Mouse (Mus musculus) midbrain, embryonic 14.5 days (tissue): ENCODE measurements around the gene Chrm5. TPM values are rescaled to one million over a fixed set of nuclear protein-coding genes. Genes with fewer than 3 reads are reported as not detected.

Experiments
- ATAC-seq: fragments of 200-750 bp; cut with Nextera tagmentation; 2 replicates; pipeline ENCODE4 v1.8.0; 2017; ENCODE audit warnings: moderate number of reproducible peaks, moderate library complexity; ENCODE audit not compliant: low FRiP score, low TSS enrichment
- DNase-seq: peaks from one replicate; pipeline ENCODE4 v3.0.0-alpha.2; 2015
- H3K27ac ChIP-seq: fragments of 300-500 bp; sonication (generic); replicated peaks from 2 replicates; pipeline ENCODE4 v1.5.1; 2014; ENCODE audit warnings: mild to moderate bottlenecking, low read depth, low read length, moderate library complexity
- H3K27me3 ChIP-seq: fragments of 300-500 bp; sonication (generic); 2 replicates; pipeline ENCODE4 v1.6.1; 2014; ENCODE audit warnings: low read length, control low read depth, mixed read lengths; ENCODE audit not compliant: control insufficient read depth, insufficient read depth
- H3K36me3 ChIP-seq: fragments of 300-500 bp; sonication (generic); 2 replicates; pipeline ENCODE4 v1.6.1; 2014; ENCODE audit warnings: low read length, control low read depth; ENCODE audit not compliant: control insufficient read depth, insufficient read depth
- H3K4me1 ChIP-seq: fragments of 300-500 bp; sonication (generic); 2 replicates; pipeline ENCODE4 v1.6.1; 2014; ENCODE audit warnings: mild to moderate bottlenecking, antibody characterized with exemption, low read length, control low read depth; ENCODE audit not compliant: control insufficient read depth, insufficient read depth
- H3K4me2 ChIP-seq: fragments of 300-500 bp; sonication (generic); 2 replicates; pipeline ENCODE4 v1.6.1; 2014; ENCODE audit warnings: mild to moderate bottlenecking, low read length, moderate library complexity
- H3K4me3 ChIP-seq: fragments of 300-500 bp; sonication (generic); replicated peaks from 2 replicates; pipeline ENCODE4 v1.5.1; 2014; ENCODE audit warnings: low read depth, low read length
- H3K9ac ChIP-seq: fragments of 300-500 bp; sonication (generic); replicated peaks from 2 replicates; pipeline ENCODE4 v1.6.1; 2014; ENCODE audit warnings: mild to moderate bottlenecking, low read length, moderate library complexity
- H3K9me3 ChIP-seq: fragments of 300-500 bp; sonication (generic); 2 replicates; pipeline ENCODE4 v1.6.1; 2016; ENCODE audit warnings: low read length, control low read depth, mixed read lengths; ENCODE audit not compliant: control insufficient read depth
- WGBS: fragments of 180-500 bp; shearing (Covaris S2); extraction: QIAGEN DNeasy Blood & Tissue Kit; methylation state at CpG from one replicate; pipeline ENCODE4 v1.1.7; 2014; 5-methylcytosine and 5-hydroxymethylcytosine counted together
- polyA plus RNA-seq: library from polyadenylated mRNA; unstranded; fragments of >200 nt; fragmentation: Nextera tagmentation; extraction: Ambion mirVana; gene quantifications from 2 replicates; pipeline ENCODE4 v1.2.1, GENCODE M21; 2014

The Chrm5 gene
- polyA plus RNA-seq, 1 experiment from 2014 or later: 0.30 TPM

GRCm38 (mm10) chr2:112490483-112491196 lies 10.1 kb upstream of the Chrm5 start:
- H3K4me1 ChIP-seq: 0 out of 2 replicates have a peak, but pooled peaks cover 3% of the 10 kb centered on the region
- H3K4me3 ChIP-seq: no peak overlapping the region
- H3K4me2 ChIP-seq: no peak overlapping the region
- H3K27me3 ChIP-seq: no peaks in the 10 kb centered on the region
- no peak for DNase-seq
- ATAC-seq: no peak
- no peak overlapping the region for H3K27ac ChIP-seq
- H3K36me3 ChIP-seq: no peaks in the 10 kb centered on the region
- H3K9me3 ChIP-seq: no peaks in the 10 kb centered on the region
- H3K9ac ChIP-seq: no peak overlapping the region
- 83% methylated on average over 11 of the region's 11 CpGs for WGBS

GRCm38 (mm10) chr2:112484886-112485285 lies 4.3 kb upstream of the Chrm5 start:
- no peak overlapping the region for H3K27ac ChIP-seq
- no peak overlapping the region for H3K4me2 ChIP-seq
- no peak for ATAC-seq
- no peaks in the 10 kb centered on the region for H3K36me3 ChIP-seq
- no peak overlapping the region for H3K4me3 ChIP-seq
- H3K9me3 ChIP-seq: no peaks in the 10 kb centered on the region
- H3K4me1 ChIP-seq: no peaks in the 10 kb centered on the region
- DNase-seq: no peak
- WGBS: 84% methylated on average over 2 of the region's 2 CpGs
- H3K27me3 ChIP-seq: no peaks in the 10 kb centered on the region
- H3K9ac ChIP-seq: no peak overlapping the region

DNA sequence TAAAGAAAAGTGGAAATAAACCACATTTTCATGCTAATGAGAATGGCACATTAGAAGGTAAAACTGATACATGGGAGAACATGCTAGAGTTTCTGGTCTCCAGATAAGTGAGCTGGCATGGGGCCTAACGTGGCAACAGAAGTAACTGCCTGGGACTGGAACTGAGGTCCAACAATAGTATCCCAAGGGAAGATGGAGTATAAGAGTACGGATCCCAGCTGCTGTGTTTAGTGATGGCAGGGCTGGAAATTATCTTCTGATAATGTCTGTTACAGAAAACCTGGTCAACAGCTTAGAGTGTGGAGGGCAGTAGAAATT lies 2.7 kb upstream of the Chrm5 start:
- Histone ChIP-seq H3K27me3 (no peaks in the 10 kb centered on the region), H3K9ac (no peak overlapping the region), H3K4me3 (no peak overlapping the region), H3K36me3 (no peaks in the 10 kb centered on the region), H3K27ac (no peak overlapping the region), H3K4me1 (no peaks in the 10 kb centered on the region), H3K9me3 (no peaks in the 10 kb centered on the region), H3K4me2 (no peak overlapping the region)
- ATAC-seq (no peak), DNase-seq (no peak)
- WGBS: 72% methylated on average over 2 of the region's 2 CpGs

GRCm38 (mm10) chr2:112482533-112483333 lies 2.2 kb upstream of the Chrm5 start:
- no peak for DNase-seq
- 75% methylated on average over 5 of the region's 5 CpGs for WGBS
- H3K9me3 ChIP-seq: no peaks in the 10 kb centered on the region

GRCm38 (mm10) chr2:112481564-112481963 lies 995 bp upstream of the Chrm5 start:
- Histone ChIP-seq H3K4me1 (no peaks in the 10 kb centered on the region), H3K4me3 (no peak overlapping the region), H3K4me2 (no peak overlapping the region), H3K36me3 (no peaks in the 10 kb centered on the region), H3K9me3 (no peaks in the 10 kb centered on the region), H3K27me3 (no peaks in the 10 kb centered on the region), H3K27ac (no peak overlapping the region), H3K9ac (no peak overlapping the region)
- DNase-seq (peak; percentile 83), ATAC-seq (peak; percentile 48; the same call in 1 of the 2 replicates)
- 2% methylated on average over 2 of the region's 2 CpGs for WGBS

More at GRCm38 (mm10) chr2:112482533-112483333, 2.2 kb upstream of the Chrm5 start:
- no peak overlapping the region for H3K4me3 ChIP-seq
- H3K27ac ChIP-seq: no peak overlapping the region
- H3K4me2 ChIP-seq: no peak overlapping the region
- H3K4me1 ChIP-seq: no peaks in the 10 kb centered on the region
- no peak for ATAC-seq
- no peaks in the 10 kb centered on the region for H3K27me3 ChIP-seq
- no peak overlapping the region for H3K9ac ChIP-seq
- no peaks in the 10 kb centered on the region for H3K36me3 ChIP-seq

DNA sequence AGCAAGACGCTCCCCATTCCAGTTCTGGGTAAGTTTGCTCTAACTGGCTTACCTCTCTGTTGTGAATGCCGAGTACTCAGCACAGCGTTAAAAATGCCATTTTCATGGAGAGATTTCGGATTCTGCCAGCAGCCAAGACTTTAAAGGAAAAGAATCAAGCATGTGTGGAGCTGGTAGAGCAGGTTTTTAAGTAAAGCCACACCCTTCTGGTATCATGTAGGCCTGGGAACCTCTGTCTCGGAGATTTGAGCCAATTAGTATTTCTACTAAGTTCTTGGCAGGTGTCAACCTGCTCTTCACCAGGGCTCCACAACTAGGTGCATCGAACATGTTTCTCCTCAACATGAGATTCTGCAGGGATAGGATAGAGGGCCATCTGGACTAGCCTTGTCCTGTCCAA lies 4.0 kb downstream of the Chrm5 start:
- no peak overlapping the region for H3K9ac ChIP-seq
- no peaks in the 10 kb centered on the region for H3K4me1 ChIP-seq
- DNase-seq (no peak), ATAC-seq (no peak)
- no peak overlapping the region for H3K4me3 ChIP-seq
- H3K9me3 ChIP-seq: no peaks in the 10 kb centered on the region
- H3K27me3 ChIP-seq: no peaks in the 10 kb centered on the region
- H3K27ac ChIP-seq: no peak overlapping the region
- no peaks in the 10 kb centered on the region for H3K36me3 ChIP-seq
- no peak overlapping the region for H3K4me2 ChIP-seq
- 80% methylated on average over 6 of the region's 6 CpGs for WGBS

GRCm38 (mm10) chr2:112474997-112475724 lies 5.4 kb downstream of the Chrm5 start:
- 77% methylated on average over 5 of the region's 5 CpGs for WGBS
- Histone ChIP-seq H3K4me2 (no peak overlapping the region), H3K9ac (no peak overlapping the region), H3K4me3 (no peak overlapping the region), H3K36me3 (no peaks in the 10 kb centered on the region), H3K9me3 (no peaks in the 10 kb centered on the region), H3K4me1 (no peaks in the 10 kb centered on the region), H3K27ac (no peak overlapping the region), H3K27me3 (no peaks in the 10 kb centered on the region)
- no peak for DNase-seq
- no peak for ATAC-seq

GRCm38 (mm10) chr2:112472076-112472475 lies 8.5 kb downstream of the Chrm5 start:
- Histone ChIP-seq H3K27ac (no peak overlapping the region), H3K9ac (no peak overlapping the region), H3K36me3 (peaks cover 19% of the 10 kb centered on the region), H3K27me3 (no peaks in the 10 kb centered on the region), H3K9me3 (no peaks in the 10 kb centered on the region), H3K4me2 (no peak overlapping the region), H3K4me3 (no peak overlapping the region), H3K4me1 (no peaks in the 10 kb centered on the region)
- ATAC-seq: no peak
- DNase-seq: no peak
- WGBS: 94% methylated on average over 2 of the region's 2 CpGs
